ENCODE assay signal across 8 mouse cellular contexts in the genomic region with DNA sequence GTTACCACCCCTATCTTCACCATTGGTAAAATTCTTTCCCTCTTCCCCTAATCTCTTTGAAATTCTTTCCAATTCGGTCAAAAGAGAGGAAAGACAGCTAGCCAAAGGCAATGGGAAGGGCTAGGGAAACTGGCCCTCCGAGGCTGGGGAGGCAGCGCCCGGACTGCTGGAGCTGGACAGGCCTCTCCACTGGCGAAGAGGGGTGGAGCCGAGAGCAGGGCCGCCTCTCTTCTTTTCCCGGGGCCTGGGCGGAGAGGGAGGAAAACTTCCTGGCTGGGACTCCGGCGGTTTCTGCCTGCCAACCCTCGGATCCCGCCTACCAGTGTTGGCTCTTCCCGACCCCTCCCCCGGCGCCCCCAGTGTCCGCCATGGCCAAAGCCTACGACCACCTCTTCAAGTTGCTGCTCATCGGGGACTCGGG. TPM values are rescaled to one million over a fixed set of nuclear protein-coding genes. Genes with fewer than 3 reads are reported as not detected.
A peak's percentile ranks its signal among the peaks of the same experiment; 100 is the strongest.
DNase-seq lines count a peak whose midpoint lies in the region; ATAC-seq and TF ChIP-seq lines count a peak whose summit lies in the region.

No protein-coding gene starts in this region.

- TF ChIP-seq CTCF in liver, adult 2 months (IDR thresholded peaks at IDR 0.05; ENCODE audit: low read depth, low read length) = no peak
- no peak for TF ChIP-seq CTCF in stomach, postnatal 0 days (IDR thresholded peaks at IDR 0.05; ENCODE audit: low read depth)

- peak overlapping the region; percentile 62 for H3K9ac ChIP-seq in embryonic facial prominence, embryonic 12.5 days
- peak overlapping the region; percentile 76 for H3K9ac ChIP-seq in liver, adult 2 months (ENCODE audit: low read depth, low read length)
- peak overlapping the region; percentile 51 for H3K9ac ChIP-seq in midbrain, embryonic 16.5 days (ENCODE audit: low read depth, low read length)
- H3K9ac ChIP-seq in stomach, postnatal 0 days (ENCODE audit: low read length) = peak overlapping the region; percentile 74

- H3K27ac ChIP-seq in embryonic facial prominence, embryonic 12.5 days = peak overlapping the region; percentile 79
- H3K27ac ChIP-seq in liver, adult 2 months (replicated peaks; ENCODE audit: insufficient read depth, low read depth, low read length) = peak overlapping the region; percentile 83
- peak overlapping the region; percentile 59; the same call in 1 of the 2 replicates for H3K27ac ChIP-seq in midbrain, embryonic 16.5 days (ENCODE audit: low read length)
- H3K27ac ChIP-seq in stomach, postnatal 0 days (replicated peaks) = peak overlapping the region; percentile 88

- TF ChIP-seq EP300 in stomach, postnatal 0 days (optimal IDR thresholded peaks at IDR 0.05) = no peak

- H3K9me3 ChIP-seq in embryonic facial prominence, embryonic 12.5 days = no peaks in the 10 kb centered on the region
- H3K9me3 ChIP-seq in midbrain, embryonic 16.5 days (replicated peaks; ENCODE audit: control insufficient read depth, low read length, poor library complexity, severe bottlenecking) = no peaks in the 10 kb centered on the region
- no peaks in the 10 kb centered on the region for H3K9me3 ChIP-seq in stomach, postnatal 0 days (ENCODE audit: control insufficient read depth, low read length)

- H3K4me2 ChIP-seq in embryonic facial prominence, embryonic 12.5 days (replicated peaks) = peak overlapping the region; percentile 77
- H3K4me2 ChIP-seq in midbrain, embryonic 16.5 days (ENCODE audit: low read length) = peak overlapping the region; percentile 64
- H3K4me2 ChIP-seq in stomach, postnatal 0 days (replicated peaks; ENCODE audit: low read depth) = peak overlapping the region; percentile 78

- peak overlapping the region; percentile 51 for H3K4me3 ChIP-seq in embryonic facial prominence, embryonic 12.5 days
- H3K4me3 ChIP-seq in liver, adult 2 months (ENCODE audit: insufficient read depth, low read depth, low read length) = peak overlapping the region; percentile 75
- H3K4me3 ChIP-seq in midbrain, embryonic 16.5 days (ENCODE audit: low read depth, low read length) = peak overlapping the region; percentile 31
- H3K4me3 ChIP-seq in stomach, postnatal 0 days (ENCODE audit: low read depth, low read length) = peak overlapping the region; percentile 54

- ATAC-seq in embryonic facial prominence, embryonic 12.5 days (ENCODE audit: insufficient number of reproducible peaks, insufficient read depth, low FRiP score, low TSS enrichment) = peak; percentile 82
- peak; percentile 63; the same call in 1 of the 2 replicates for ATAC-seq in midbrain, embryonic 16.5 days
- ATAC-seq in stomach, postnatal 0 days (ENCODE audit: low FRiP score, low TSS enrichment) = peak; percentile 86

- no peaks in the 10 kb centered on the region for H3K27me3 ChIP-seq in embryonic facial prominence, embryonic 12.5 days
- no peaks in the 10 kb centered on the region for H3K27me3 ChIP-seq in liver, adult 2 months (ENCODE audit: control insufficient read depth, insufficient read depth, low read length)
- H3K27me3 ChIP-seq in midbrain, embryonic 16.5 days (ENCODE audit: control insufficient read depth, insufficient read depth, low read depth, low read length) = no peaks in the 10 kb centered on the region
- no peaks in the 10 kb centered on the region for H3K27me3 ChIP-seq in stomach, postnatal 0 days (ENCODE audit: control insufficient read depth, insufficient read depth, low read length)

- H3K36me3 ChIP-seq in embryonic facial prominence, embryonic 12.5 days = peaks cover 21% of the 10 kb centered on the region
- no peaks in the 10 kb centered on the region for H3K36me3 ChIP-seq in liver, adult 2 months (ENCODE audit: control insufficient read depth, insufficient read depth, low read length)
- no peaks in the 10 kb centered on the region for H3K36me3 ChIP-seq in midbrain, embryonic 16.5 days (ENCODE audit: control insufficient read depth, insufficient read depth, low read length)
- H3K36me3 ChIP-seq in stomach, postnatal 0 days (ENCODE audit: control insufficient read depth, insufficient read depth, low read length) = no peaks in the 10 kb centered on the region

- TF ChIP-seq POLR2A in liver, adult 2 months (IDR thresholded peaks at IDR 0.05; ENCODE audit: extremely low read depth, insufficient read depth, low read length) = peak; percentile 49; the same call in 1 of the 2 replicates

- peak; percentile 81 for DNase-seq in 3134 (ENCODE audit: extremely low read depth, insufficient read length, low spot score)
- DNase-seq in adrenal gland, postnatal 10 days = peak; percentile 90
- peak; percentile 99 for DNase-seq in heart, adult 11 months
- peak; percentile 79 for DNase-seq in kidney, adult 11 months
- DNase-seq in liver, adult 2 months (ENCODE audit: extremely low read depth, low read depth, low spot score) = peak; percentile 63
- DNase-seq in stomach, postnatal 0 days (ENCODE audit: low spot score) = peak; percentile 84

- 1% methylated on average over 19 of the region's 20 CpGs for WGBS in embryonic facial prominence, embryonic 12.5 days
- under 1% methylated on average over 19 of the region's 20 CpGs for WGBS in liver, adult 2 months
- WGBS in midbrain, embryonic 16.5 days = 0% methylated on average over 16 of the region's 20 CpGs
- WGBS in stomach, postnatal 0 days = 0% methylated on average over 19 of the region's 20 CpGs

- no peaks in the 10 kb centered on the region for H3K79me2 ChIP-seq in liver, adult 2 months (ENCODE audit: control insufficient read depth, insufficient read depth, low read length)

- H3K4me1 ChIP-seq in embryonic facial prominence, embryonic 12.5 days = peaks cover 12% of the 10 kb centered on the region
- peaks cover 6% of the 10 kb centered on the region for H3K4me1 ChIP-seq in liver, adult 2 months (ENCODE audit: control insufficient read depth, insufficient read depth, low read length)
- H3K4me1 ChIP-seq in midbrain, embryonic 16.5 days (ENCODE audit: control insufficient read depth, insufficient read depth, low read length) = peaks cover 8% of the 10 kb centered on the region; the same call in 1 of the 2 replicates
- no peaks in the 10 kb centered on the region for H3K4me1 ChIP-seq in stomach, postnatal 0 days (replicated peaks; ENCODE audit: control insufficient read depth, insufficient read depth)

RNA-seq across cellular contexts. Expression of a gene that starts 7.0 kb away (rescaled TPM):
- 10 to 100 TPM; 30.6 to 39.6 TPM for total RNA-seq in adrenal gland, postnatal 10 days (2021)
- 27.7 and 30.6 TPM in 2 replicates for polyA plus RNA-seq in embryonic facial prominence, embryonic 12.5 days (2016; fragmentation: Nextera tagmentation; extraction: Ambion mirVana)
- total RNA-seq in liver, adult 2 months (2014; rRNA removed) = 4.8 and 5.2 TPM in 2 replicates
- polyA plus RNA-seq in liver, adult 2 months (2012; rRNA removed) = 3.0 and 3.4 TPM in 2 replicates
- 19.6 and 22.4 TPM in 2 replicates for polyA plus RNA-seq in midbrain, embryonic 16.5 days (2015; fragmentation: Nextera tagmentation; extraction: Ambion mirVana)
- 17.8 and 18.2 TPM in 2 replicates for polyA plus RNA-seq in stomach, postnatal 0 days (2015; fragmentation: Nextera tagmentation; extraction: Ambion mirVana)

RNA-seq across cellular contexts. Expression of a gene that starts 7.1 kb away (rescaled TPM):
- 1,000 to 10,000 TPM; 1,820 to 1,837 TPM for total RNA-seq in adrenal gland, postnatal 10 days (2021)
- polyA plus RNA-seq in embryonic facial prominence, embryonic 12.5 days (2016; fragmentation: Nextera tagmentation; extraction: Ambion mirVana) = 1,310 and 1,325 TPM in 2 replicates
- 904 and 942 TPM in 2 replicates for total RNA-seq in liver, adult 2 months (2014; rRNA removed)
- 220 and 226 TPM in 2 replicates for polyA plus RNA-seq in liver, adult 2 months (2012; rRNA removed)
- polyA plus RNA-seq in midbrain, embryonic 16.5 days (2015; fragmentation: Nextera tagmentation; extraction: Ambion mirVana) = 691 and 714 TPM in 2 replicates
- 1,661 and 1,706 TPM in 2 replicates for polyA plus RNA-seq in stomach, postnatal 0 days (2015; fragmentation: Nextera tagmentation; extraction: Ambion mirVana)

RNA-seq across cellular contexts. Expression of a gene that starts 10.9 kb away (rescaled TPM):
- 10 to 100 TPM; 57.2 to 57.9 TPM for total RNA-seq in adrenal gland, postnatal 10 days (2021)
- 90.5 and 97.3 TPM in 2 replicates for polyA plus RNA-seq in embryonic facial prominence, embryonic 12.5 days (2016; fragmentation: Nextera tagmentation; extraction: Ambion mirVana)
- total RNA-seq in liver, adult 2 months (2014; rRNA removed) = 44.9 and 57.5 TPM in 2 replicates
- polyA plus RNA-seq in liver, adult 2 months (2012; rRNA removed) = 73.7 and 77.0 TPM in 2 replicates
- 87.6 and 100 TPM in 2 replicates for polyA plus RNA-seq in midbrain, embryonic 16.5 days (2015; fragmentation: Nextera tagmentation; extraction: Ambion mirVana)
- polyA plus RNA-seq in stomach, postnatal 0 days (2015; fragmentation: Nextera tagmentation; extraction: Ambion mirVana) = 131 TPM in 2 replicates

RNA-seq across cellular contexts. Expression of a gene that starts 22.8 kb away (rescaled TPM):
- under 1 TPM; 0.36 to 0.55 TPM for total RNA-seq in adrenal gland, postnatal 10 days (2021)
- 8.5 and 9.7 TPM in 2 replicates for polyA plus RNA-seq in embryonic facial prominence, embryonic 12.5 days (2016; fragmentation: Nextera tagmentation; extraction: Ambion mirVana)
- total RNA-seq in liver, adult 2 months (2014; rRNA removed) = 0.09 and 0.13 TPM in 2 replicates
- polyA plus RNA-seq in liver, adult 2 months (2012; rRNA removed) = 0.12 and 0.16 TPM in 2 replicates
- 1.1 and 2.2 TPM in 2 replicates for polyA plus RNA-seq in midbrain, embryonic 16.5 days (2015; fragmentation: Nextera tagmentation; extraction: Ambion mirVana)
- polyA plus RNA-seq in stomach, postnatal 0 days (2015; fragmentation: Nextera tagmentation; extraction: Ambion mirVana) = 41.9 TPM in 2 replicates

RNA-seq across cellular contexts. Expression of a gene that starts 27.4 kb away (rescaled TPM):
- total RNA-seq in adrenal gland, postnatal 10 days (2021) = 100 to 1,000 TPM; 114 to 118 TPM
- 63.3 and 63.5 TPM in 2 replicates for polyA plus RNA-seq in embryonic facial prominence, embryonic 12.5 days (2016; fragmentation: Nextera tagmentation; extraction: Ambion mirVana)
- 59.3 and 64.3 TPM in 2 replicates for total RNA-seq in liver, adult 2 months (2014; rRNA removed)
- polyA plus RNA-seq in liver, adult 2 months (2012; rRNA removed) = 67.7 and 68.0 TPM in 2 replicates
- 43.0 and 46.8 TPM in 2 replicates for polyA plus RNA-seq in midbrain, embryonic 16.5 days (2015; fragmentation: Nextera tagmentation; extraction: Ambion mirVana)
- polyA plus RNA-seq in stomach, postnatal 0 days (2015; fragmentation: Nextera tagmentation; extraction: Ambion mirVana) = 95.4 and 102 TPM in 2 replicates

Comparison
In these comparisons a context has a peak if more than half of its experiments do, and no peak if none do; other contexts are left out.
1. Peak in every context shown above with its lines: DNase-seq, ATAC-seq, H3K4me3 ChIP-seq and H3K27ac ChIP-seq.